Mouse (Mus musculus) ES-E14 (cell line): ENCODE measurements at regions not wholly inside any gene's neighbourhood (a gene's known extent, or its start where the extent isn't known, plus 50 kb on each side); places are given as distances from the start of the nearest gene placed in this dataset.
A peak's percentile ranks its signal among the peaks of the same experiment; 100 is the strongest.

Experiments
- DNase-seq: peaks from one replicate; pipeline ENCODE4 v3.0.0-alpha.2; 2013; ENCODE audit warnings: low read depth, low spot score
- H3K27ac ChIP-seq: 2 replicates; pipeline ENCODE4 v1.5.1; 2012; ENCODE audit warnings: low read depth, mild to moderate bottlenecking, low read length, moderate library complexity, mixed read lengths; ENCODE audit not compliant: poor library complexity, insufficient read depth, severe bottlenecking
- H3K36me3 ChIP-seq: 2 replicates; pipeline ENCODE4 v1.6.1; 2012; ENCODE audit warnings: mild to moderate bottlenecking, low read length, moderate library complexity, mixed read lengths; ENCODE audit not compliant: control insufficient read depth, poor library complexity, insufficient read depth, severe bottlenecking
- H3K4me1 ChIP-seq, 2 experiments: fragments of 150-350 bp in 1 of 2; sonication (generic) in 1 of 2; 2 replicates each; pipeline ENCODE4 v1.6.1; 2012; ENCODE audit warnings: low read length in 2 of 2, mild to moderate bottlenecking in 1 of 2, mixed read lengths in 1 of 2; ENCODE audit not compliant: control insufficient read depth in 2 of 2, insufficient read depth in 2 of 2, poor library complexity in 1 of 2
- H3K4me3 ChIP-seq, 2 experiments: fragments of 150-350 bp in 1 of 2; sonication (generic) in 1 of 2; 2 replicates each; pipeline ENCODE4 v1.5.1; 2012; ENCODE audit warnings: low read length in 2 of 2, low read depth in 1 of 2, mild to moderate bottlenecking in 1 of 2, mixed read lengths in 1 of 2; ENCODE audit not compliant: insufficient read depth in 1 of 2, poor library complexity in 1 of 2, severe bottlenecking in 1 of 2
- H3K9ac ChIP-seq: 2 replicates; pipeline ENCODE4 v1.6.1; 2012; ENCODE audit warnings: low read depth, mild to moderate bottlenecking, low read length, mixed read lengths; ENCODE audit not compliant: poor library complexity, insufficient read depth, severe bottlenecking
- H3K9me3 ChIP-seq: fragments of 150-350 bp; sonication (generic); 2 replicates; pipeline ENCODE4 v1.6.1; 2012; ENCODE audit warnings: low read depth, mild to moderate bottlenecking, low read length; ENCODE audit not compliant: control insufficient read depth, insufficient read depth
- CHD2 ChIP-seq: IDR thresholded peaks from 2 replicates; pipeline ENCODE4 v1.6.1; 2014; ENCODE audit warnings: mild to moderate bottlenecking, low read depth, low read length, inconsistent platforms
- HCFC1 ChIP-seq: IDR thresholded peaks from 2 replicates; pipeline ENCODE4 v1.6.1; 2012; ENCODE audit warnings: low read length, inconsistent platforms, borderline replicate concordance; ENCODE audit not compliant: insufficient read depth
- MAFK ChIP-seq: IDR thresholded peaks from 2 replicates; pipeline ENCODE4 v1.6.1; 2014; ENCODE audit warnings: mild to moderate bottlenecking, low read depth, low read length, inconsistent platforms; ENCODE audit not compliant: insufficient read depth
- ZC3H11A ChIP-seq: IDR thresholded peaks from 2 replicates; pipeline ENCODE4 v1.6.1; 2012; ENCODE audit warnings: low read depth, mild to moderate bottlenecking, inconsistent platforms, low read length, borderline replicate concordance
- ZNF384 ChIP-seq: IDR thresholded peaks from 2 replicates; pipeline ENCODE4 v1.6.1; 2012; ENCODE audit warnings: low read depth, low read length, inconsistent platforms
- in situ Hi-C, 2 experiments: fragments of 600-800 bp; cut with MboI; formaldehyde crosslinking; loops; one replicate each; pipeline ENCODE4 v1.15.1; 2025; ENCODE audit warnings: low sequenced_read_pairs in 2 of 2, inconsistent platforms in 1 of 2; ENCODE audit not compliant: unreplicated experiment in 2 of 2

- H3K4me3 ChIP-seq = no peak overlapping the region
- H3K36me3 ChIP-seq = no peaks in the 10 kb centered on the region
- TF ChIP-seq MAFK (no peak), HCFC1 (no peak), ZC3H11A (no peak), ZNF384 (no peak), CHD2 (no peak)
- H3K4me1 ChIP-seq = no peaks in the 10 kb centered on the region
- no peak overlapping the region for H3K9ac ChIP-seq
- no peak overlapping the region for H3K27ac ChIP-seq
- no peaks in the 10 kb centered on the region for H3K9me3 ChIP-seq
- in situ Hi-C loops = no loop called here
- DNase-seq = no peak
These were observed 61.9 kb upstream of the Ado start for GRCm38 (mm10) chr10:67610689-67611088.

DNA sequence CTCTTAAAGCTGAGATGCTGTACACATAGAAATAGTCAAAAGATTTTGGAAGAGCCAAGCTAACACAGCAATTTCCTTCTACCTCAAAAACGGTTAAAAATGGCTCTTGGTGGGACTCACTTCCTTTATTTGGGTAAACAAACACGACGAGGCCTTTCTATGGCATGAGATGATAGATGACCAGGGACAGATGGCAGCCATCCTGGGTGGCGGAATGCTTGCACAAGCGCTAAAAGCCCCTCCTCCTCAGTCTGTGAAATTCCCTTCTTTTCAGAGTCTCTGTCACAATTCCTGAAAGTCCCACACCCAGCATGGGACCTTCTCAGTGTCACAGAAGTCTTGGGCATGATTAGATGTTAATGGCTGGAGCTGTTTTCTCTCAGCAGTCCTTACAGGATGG lies 59.3 kb upstream of the Ado start:
- Histone ChIP-seq H3K4me1 (no peaks in the 10 kb centered on the region), H3K36me3 (no peaks in the 10 kb centered on the region), H3K4me3 (no peak overlapping the region), H3K9ac (no peak overlapping the region), H3K9me3 (no peaks in the 10 kb centered on the region), H3K27ac (no peak overlapping the region)
- in situ Hi-C loops = no loop called here
- no peak for DNase-seq
- TF ChIP-seq ZC3H11A (no peak), MAFK (no peak), ZNF384 (no peak), HCFC1 (no peak), CHD2 (no peak)

DNA sequence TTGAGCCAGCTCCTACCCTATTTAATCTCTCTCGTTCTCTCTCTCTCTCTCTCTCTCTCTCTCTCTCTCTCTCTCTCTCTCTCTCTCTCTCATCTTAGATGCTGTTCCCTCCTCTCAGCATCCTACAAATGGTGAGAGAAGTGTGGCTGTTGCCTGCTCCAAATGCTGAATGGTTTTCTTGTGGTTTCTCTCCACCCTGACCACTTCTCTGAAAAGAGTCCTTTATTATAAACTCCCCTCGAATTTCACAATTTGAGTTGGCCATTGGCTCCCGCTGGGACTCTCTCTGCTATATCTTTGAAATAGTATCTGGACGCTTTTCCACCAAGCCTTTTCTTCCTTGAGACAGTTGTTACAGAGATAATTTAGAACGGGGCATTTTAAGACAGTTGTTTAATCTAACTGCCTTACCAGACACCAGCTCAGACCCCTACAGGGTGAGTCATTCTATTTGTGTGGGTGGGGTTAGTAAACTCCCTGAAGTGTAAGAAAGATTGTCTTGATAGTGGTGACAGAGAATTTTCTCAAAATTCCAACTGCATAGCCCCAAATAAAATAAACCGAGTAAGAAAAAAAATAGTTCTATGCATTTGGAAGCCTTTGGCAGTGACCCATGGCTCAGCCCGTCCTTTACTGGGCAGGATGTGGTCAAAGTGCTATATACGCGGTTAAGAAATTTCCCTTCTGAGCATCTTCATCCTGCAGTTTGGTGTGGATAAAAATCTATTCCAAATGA lies 58.7 kb upstream of the Ado start:
- H3K9me3 ChIP-seq = no peaks in the 10 kb centered on the region
- H3K36me3 ChIP-seq = no peaks in the 10 kb centered on the region
- TF ChIP-seq CHD2 = no peak
- TF ChIP-seq ZC3H11A = no peak
- no peak for TF ChIP-seq MAFK
- TF ChIP-seq ZNF384 = no peak
- no peak for TF ChIP-seq HCFC1
- in situ Hi-C loops = no loop called here
- DNase-seq = no peak
- no peak overlapping the region for H3K27ac ChIP-seq
- no peak overlapping the region for H3K4me3 ChIP-seq
- H3K4me1 ChIP-seq = no peaks in the 10 kb centered on the region
- H3K9ac ChIP-seq = no peak overlapping the region

DNA sequence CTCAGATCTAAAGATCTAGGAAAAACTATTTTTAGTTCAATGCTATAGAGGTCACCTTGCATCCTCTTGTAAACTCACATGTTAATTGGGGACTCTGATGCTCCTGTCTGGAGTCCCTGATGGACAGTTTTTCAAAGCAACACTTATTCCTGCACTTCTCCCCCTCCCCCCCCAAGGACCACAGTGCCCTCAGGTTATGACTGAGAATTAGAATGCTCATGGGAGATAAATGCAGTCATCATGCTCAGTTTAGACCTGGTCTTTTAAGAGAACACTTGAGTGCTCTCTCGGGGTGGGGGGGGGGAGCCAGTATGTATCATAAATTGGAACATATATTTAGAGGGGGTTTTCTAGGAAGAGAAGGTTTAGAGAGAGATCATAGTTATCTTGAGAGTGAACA lies 58.0 kb upstream of the Ado start:
- Histone ChIP-seq H3K9me3 (no peaks in the 10 kb centered on the region), H3K9ac (no peak overlapping the region), H3K27ac (no peak overlapping the region), H3K36me3 (no peaks in the 10 kb centered on the region), H3K4me1 (no peaks in the 10 kb centered on the region), H3K4me3 (no peak overlapping the region)
- TF ChIP-seq HCFC1 (no peak), ZNF384 (no peak), MAFK (no peak), ZC3H11A (no peak), CHD2 (no peak)
- DNase-seq = no peak
- in situ Hi-C loops = no loop called here

DNA sequence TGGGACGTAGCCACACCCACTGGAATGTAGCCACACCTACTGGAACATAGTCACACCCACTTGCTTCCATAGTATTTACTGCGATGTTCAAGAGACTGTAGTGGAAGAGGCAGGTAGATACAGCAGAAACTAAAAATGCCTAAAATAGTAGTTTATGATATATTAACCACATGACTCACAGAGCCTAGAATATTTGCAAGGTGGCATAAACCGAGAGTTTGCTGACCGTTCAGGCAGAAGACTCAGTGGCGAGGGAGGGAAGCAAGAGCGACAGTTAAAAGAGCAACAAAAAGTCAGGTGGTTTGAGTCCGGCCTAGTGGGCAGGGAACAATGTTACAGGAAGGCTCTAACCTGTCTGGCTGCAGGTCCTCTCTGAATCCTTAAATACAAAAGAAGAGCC lies 50.6 kb upstream of the Ado start:
- Histone ChIP-seq H3K36me3 (no peaks in the 10 kb centered on the region), H3K9me3 (no peaks in the 10 kb centered on the region), H3K27ac (no peak overlapping the region), H3K4me1 (no peaks in the 10 kb centered on the region), H3K9ac (no peak overlapping the region), H3K4me3 (no peak overlapping the region; a peak in 1 of 4 replicates)
- peak; percentile 13 for DNase-seq
- in situ Hi-C loops = no loop called here
- TF ChIP-seq MAFK (no peak), HCFC1 (no peak), ZNF384 (no peak), CHD2 (no peak), ZC3H11A (no peak)
